Mouse (Mus musculus): Measurements from ENCODE around the gene Fnbp1l. TPM values are rescaled to one million over a fixed set of nuclear protein-coding genes. Genes with fewer than 3 reads are reported as not detected.

The Fnbp1l gene
- total and polyA plus RNA-seq, 3 experiments = 1.5 to 2.0 (median 2.0) TPM

DNA sequence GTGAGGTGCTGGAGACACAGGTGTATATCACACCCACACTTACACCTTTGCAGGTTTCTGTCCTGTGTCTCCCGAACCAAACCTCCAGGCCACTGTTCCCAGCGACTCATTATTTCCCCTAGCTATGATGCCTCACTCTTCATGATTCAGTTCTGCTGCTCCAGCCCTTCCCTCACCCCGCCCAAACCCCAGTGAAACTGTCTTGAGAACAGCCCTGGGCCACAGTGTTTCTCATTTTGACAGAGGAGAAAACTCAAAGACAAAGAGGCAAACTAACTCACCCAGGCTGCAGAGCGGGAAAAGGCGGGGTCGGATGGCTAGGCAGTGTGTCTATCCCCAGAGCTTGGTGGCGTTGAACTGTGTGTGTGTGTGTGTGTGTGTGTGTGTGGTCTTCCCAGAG is 121.0 kb downstream of the Fnbp1l start:
- dilution Hi-C loops (cut with MboI; ENCODE audit: extremely low pct_ligation_motif_present, extremely low pct_unique_long_range_greater_than_20kb, low sequenced_read_pairs) (no loop called here), in situ Hi-C loops (cut with MboI; ENCODE audit: low pct_ligation_motif_present, low pct_unique_long_range_greater_than_20kb, low sequenced_read_pairs) (no loop called here)
- Histone ChIP-seq H3K36me3 (replicated peaks in 1 of 2; ENCODE audit: control insufficient read depth in 1 of 2, insufficient read depth in 1 of 2, low read length in 1 of 2) (peaks cover 3 to 82% of the 10 kb centered on the region in 2 experiments), H3K4me2 (ENCODE audit: insufficient read depth, low read depth, poor library complexity, severe bottlenecking) (no peak overlapping the region), H3K79me2 (replicated peaks; ENCODE audit: control insufficient read depth, extremely low read depth, insufficient read depth, poor library complexity, severe bottlenecking) (peaks cover 28% of the 10 kb centered on the region), H3K9me3 (replicated peaks; ENCODE audit: low read length) (no peaks in the 10 kb centered on the region), H3K4me1 (ENCODE audit: control insufficient read depth in 1 of 2, insufficient read depth in 2 of 2) (peaks cover 20 to 80% of the 10 kb centered on the region in 2 experiments), H3K9ac (ENCODE audit: insufficient read depth, low read depth) (no peak overlapping the region), H3K27ac (ENCODE audit: insufficient read depth, low read depth) (no peak overlapping the region), H3K27me3 (replicated peaks) (no peaks in the 10 kb centered on the region), H3K4me3 (replicated peaks in 1 of 3; ENCODE audit: low read depth in 2 of 3, low read length in 2 of 3, poor library complexity in 1 of 3) (no peak overlapping the region)
- no peak for DNase-seq (ENCODE audit: extremely low read depth)
- TF ChIP-seq E2F4 (IDR thresholded peaks at IDR 0.05; ENCODE audit: insufficient replicate concordance, low read depth, low read length) (no peak), JUND (conservative IDR thresholded peaks at IDR 0.05; ENCODE audit: low read depth, low read length) (0 out of 2 replicates have a peak, but pooled peaks have one; percentile 42), JUN (IDR thresholded peaks at IDR 0.05; ENCODE audit: insufficient read depth, low read depth, low read length) (peak; percentile 15; the same call in 1 of the 2 replicates), MEF2A (IDR thresholded peaks at IDR 0.05; ENCODE audit: borderline replicate concordance, low read depth, low read length) (no peak), ZKSCAN1 (IDR thresholded peaks at IDR 0.05; ENCODE audit: borderline replicate concordance, low read depth, low read length) (no peak), IRF4 (IDR thresholded peaks at IDR 0.05; ENCODE audit: low read depth, low read length) (0 out of 2 replicates have a peak, but pooled peaks have one; percentile 11), MXI1 (IDR thresholded peaks at IDR 0.05; ENCODE audit: low read depth, low read length) (no peak), CTCF (conservative IDR thresholded peaks at IDR 0.05 in 1 of 2, IDR thresholded peaks at IDR 0.05 in 1 of 2; ENCODE audit: low read depth in 2 of 2, low read length in 2 of 2) (no peak), EP300 (IDR thresholded peaks at IDR 0.05; ENCODE audit: low read length) (0 out of 2 replicates have a peak, but pooled peaks have one; percentile 21)

DNA sequence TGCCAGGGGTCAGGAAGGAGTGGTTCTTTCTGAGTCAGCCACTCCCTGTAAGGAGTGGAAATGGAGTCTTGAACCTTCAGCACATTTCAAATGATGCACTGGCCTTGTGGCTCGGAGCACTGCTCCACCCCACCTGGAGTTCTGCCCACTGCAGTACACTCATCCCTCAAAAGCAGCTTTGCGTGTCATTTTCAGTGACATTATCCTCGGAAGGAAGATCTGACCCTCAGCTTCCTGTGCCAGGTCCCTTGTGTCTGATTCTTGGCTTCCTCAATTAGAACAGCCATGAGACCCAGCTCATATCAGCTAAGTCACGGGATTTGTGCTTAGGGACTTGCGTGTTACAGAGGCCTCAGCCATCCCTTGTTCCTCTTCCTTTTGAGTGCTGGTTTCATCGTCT is 121.6 kb downstream of the Fnbp1l start:
- DNase-seq (ENCODE audit: extremely low read depth) = no peak
- Histone ChIP-seq H3K9me3 (replicated peaks; ENCODE audit: low read length) (no peaks in the 10 kb centered on the region), H3K27ac (ENCODE audit: insufficient read depth, low read depth) (no peak overlapping the region), H3K4me2 (ENCODE audit: insufficient read depth, low read depth, poor library complexity, severe bottlenecking) (no peak overlapping the region), H3K4me1 (ENCODE audit: control insufficient read depth in 1 of 2, insufficient read depth in 2 of 2) (peaks cover 20 to 79% of the 10 kb centered on the region in 2 experiments), H3K27me3 (replicated peaks) (no peaks in the 10 kb centered on the region), H3K36me3 (replicated peaks in 1 of 2; ENCODE audit: control insufficient read depth in 1 of 2, insufficient read depth in 1 of 2, low read length in 1 of 2) (peaks cover 3 to 82% of the 10 kb centered on the region in 2 experiments), H3K4me3 (replicated peaks in 1 of 3; ENCODE audit: low read depth in 2 of 3, low read length in 2 of 3, poor library complexity in 1 of 3) (no peak overlapping the region), H3K79me2 (replicated peaks; ENCODE audit: control insufficient read depth, extremely low read depth, insufficient read depth, poor library complexity, severe bottlenecking) (peaks cover 28% of the 10 kb centered on the region), H3K9ac (ENCODE audit: insufficient read depth, low read depth) (no peak overlapping the region)
- no peak for TF ChIP-seq NELFE (IDR thresholded peaks at IDR 0.05; ENCODE audit: low read depth, low read length)
- TF ChIP-seq CTCF (conservative IDR thresholded peaks at IDR 0.05 in 1 of 2, IDR thresholded peaks at IDR 0.05 in 1 of 2; ENCODE audit: low read depth in 2 of 2, low read length in 2 of 2) = no peak
- TF ChIP-seq RCOR1 (conservative IDR thresholded peaks at IDR 0.05; ENCODE audit: low read depth, low read length) = no peak
- no peak for TF ChIP-seq EP300 (IDR thresholded peaks at IDR 0.05; ENCODE audit: low read length)
- dilution Hi-C loops (cut with MboI; ENCODE audit: extremely low pct_ligation_motif_present, extremely low pct_unique_long_range_greater_than_20kb, low sequenced_read_pairs) (no loop called here), in situ Hi-C loops (cut with MboI; ENCODE audit: low pct_ligation_motif_present, low pct_unique_long_range_greater_than_20kb, low sequenced_read_pairs) (no loop called here)

DNA sequence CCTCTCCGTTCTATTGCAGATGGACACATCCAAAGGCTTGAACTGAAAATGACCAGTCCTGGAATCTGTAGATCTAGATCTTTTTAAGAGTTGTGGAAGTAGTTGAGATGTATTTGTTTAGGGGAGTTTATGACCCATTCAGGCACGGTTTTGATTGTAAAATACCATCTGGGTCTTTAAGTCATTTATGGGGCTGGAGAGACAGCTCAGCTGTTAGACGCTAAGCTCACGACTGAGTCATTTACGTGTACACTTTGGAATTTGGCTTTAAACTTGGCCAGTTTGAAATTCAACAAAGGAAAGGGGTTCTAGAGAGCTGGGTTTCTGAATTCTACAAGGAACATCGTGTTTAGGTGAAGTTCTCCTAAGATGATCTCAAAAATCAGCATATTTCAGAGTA is 124.8 kb downstream of the Fnbp1l start:
- dilution Hi-C loops (cut with MboI; ENCODE audit: extremely low pct_ligation_motif_present, extremely low pct_unique_long_range_greater_than_20kb, low sequenced_read_pairs) = no loop called here
- H3K79me2 ChIP-seq (replicated peaks; ENCODE audit: control insufficient read depth, extremely low read depth, insufficient read depth, poor library complexity, severe bottlenecking) = peaks cover 36% of the 10 kb centered on the region
- peaks cover 2 to 77% of the 10 kb centered on the region in 2 experiments for H3K36me3 ChIP-seq (replicated peaks in 1 of 2; ENCODE audit: control insufficient read depth in 1 of 2, insufficient read depth in 1 of 2, low read length in 1 of 2)
- TF ChIP-seq E2F4 (IDR thresholded peaks at IDR 0.05; ENCODE audit: insufficient replicate concordance, low read depth, low read length) (no peak), PAX5 (IDR thresholded peaks at IDR 0.05; ENCODE audit: low read length) (no peak), MAFK (IDR thresholded peaks at IDR 0.05; ENCODE audit: insufficient replicate concordance, low read length) (no peak)
- no peak overlapping the region for H3K27ac ChIP-seq (ENCODE audit: insufficient read depth, low read depth)
- DNase-seq (ENCODE audit: extremely low read depth) = no peak
- no peak overlapping the region for H3K4me2 ChIP-seq (ENCODE audit: insufficient read depth, low read depth, poor library complexity, severe bottlenecking)
- H3K4me1 ChIP-seq (ENCODE audit: control insufficient read depth in 1 of 2, insufficient read depth in 2 of 2) = peaks cover 20 to 71% of the 10 kb centered on the region in 2 experiments
- in situ Hi-C loops (cut with MboI; ENCODE audit: low pct_ligation_motif_present, low pct_unique_long_range_greater_than_20kb, low sequenced_read_pairs) = no loop called here
- H3K9ac ChIP-seq (ENCODE audit: insufficient read depth, low read depth) = no peak overlapping the region
- H3K27me3 ChIP-seq (replicated peaks) = no peaks in the 10 kb centered on the region
- no peaks in the 10 kb centered on the region for H3K9me3 ChIP-seq (replicated peaks; ENCODE audit: low read length)
- H3K4me3 ChIP-seq (replicated peaks in 1 of 3; ENCODE audit: low read depth in 2 of 3, low read length in 2 of 3, poor library complexity in 1 of 3) = no peak overlapping the region

Measured in CH12.LX (cell line).